Mouse (Mus musculus) embryonic facial prominence, embryonic 12.5 days (tissue): ENCODE measurements at regions not wholly inside any gene's neighbourhood (a gene's known extent, or its start where the extent isn't known, plus 50 kb on each side); places are given as distances from the start of the nearest gene placed in this dataset.

Source experiments
- ATAC-seq: fragments of 200-750 bp; cut with Nextera tagmentation; 2 replicates; pipeline ENCODE4 v1.8.0; 2017; ENCODE audit not compliant: insufficient number of reproducible peaks, insufficient read depth, low FRiP score, low TSS enrichment
- H3K27ac ChIP-seq: fragments of 300-500 bp; sonication (generic); 2 replicates; pipeline ENCODE4 v1.5.1; 2016; ENCODE audit warnings: mild to moderate bottlenecking
- H3K27me3 ChIP-seq: fragments of 300-500 bp; sonication (generic); 2 replicates; pipeline ENCODE4 v1.6.1; 2016; ENCODE audit warnings: mild to moderate bottlenecking, moderate library complexity
- H3K36me3 ChIP-seq: fragments of 300-500 bp; sonication (generic); 2 replicates; pipeline ENCODE4 v1.6.1; 2016; ENCODE audit warnings: mild to moderate bottlenecking
- H3K4me1 ChIP-seq: fragments of 300-500 bp; sonication (generic); 2 replicates; pipeline ENCODE4 v1.6.1; 2016
- H3K4me2 ChIP-seq: fragments of 300-500 bp; sonication (generic); replicated peaks from 2 replicates; pipeline ENCODE4 v1.6.1; 2016; ENCODE audit warnings: mild to moderate bottlenecking, moderate library complexity
- H3K4me3 ChIP-seq: fragments of 300-500 bp; sonication (generic); 2 replicates; pipeline ENCODE4 v1.5.1; 2016; ENCODE audit warnings: mild to moderate bottlenecking
- H3K9ac ChIP-seq: fragments of 300-500 bp; sonication (generic); 2 replicates; pipeline ENCODE4 v1.6.1; 2016; ENCODE audit warnings: mild to moderate bottlenecking, moderate library complexity
- H3K9me3 ChIP-seq: fragments of 300-500 bp; sonication (generic); 2 replicates; pipeline ENCODE4 v1.6.1; 2016; ENCODE audit warnings: mild to moderate bottlenecking, moderate library complexity
- WGBS: fragments of 180-500 bp; shearing (Covaris S2); methylation state at CpG from one replicate; pipeline ENCODE4 v1.1.7; 2016; 5-methylcytosine and 5-hydroxymethylcytosine counted together

GRCm38 (mm10) chr5:138911769-138912710 is 85.1 kb downstream of the Pdgfa start:
- H3K4me2 ChIP-seq = no peak overlapping the region
- H3K27me3 ChIP-seq = no peaks in the 10 kb centered on the region
- H3K27ac ChIP-seq = no peak overlapping the region
- H3K9ac ChIP-seq = no peak overlapping the region
- H3K4me3 ChIP-seq = no peak overlapping the region
- H3K36me3 ChIP-seq = no peaks in the 10 kb centered on the region
- peaks cover 12% of the 10 kb centered on the region for H3K4me1 ChIP-seq
- ATAC-seq = peak; percentile 71; the same call in 1 of the 2 replicates
- 59% methylated on average over 7 of the region's 7 CpGs for WGBS
- H3K9me3 ChIP-seq = no peaks in the 10 kb centered on the region

GRCm38 (mm10) chr5:138912711-138913105 is 84.5 kb downstream of the Pdgfa start:
- H3K27me3 ChIP-seq = no peaks in the 10 kb centered on the region
- ATAC-seq = no peak
- H3K9me3 ChIP-seq = no peaks in the 10 kb centered on the region
- no peak overlapping the region for H3K27ac ChIP-seq
- H3K4me1 ChIP-seq = peaks cover 12% of the 10 kb centered on the region
- 74% methylated on average over 7 of the region's 7 CpGs for WGBS
- H3K9ac ChIP-seq = no peak overlapping the region
- no peaks in the 10 kb centered on the region for H3K36me3 ChIP-seq
- H3K4me3 ChIP-seq = no peak overlapping the region
- H3K4me2 ChIP-seq = no peak overlapping the region

GRCm38 (mm10) chr5:138915068-138915467 is 82.1 kb downstream of the Pdgfa start:
- Histone ChIP-seq H3K36me3 (no peaks in the 10 kb centered on the region), H3K9me3 (0 out of 2 replicates have a peak, but pooled peaks cover 3% of the 10 kb centered on the region), H3K4me2 (no peak overlapping the region), H3K4me3 (no peak overlapping the region), H3K27me3 (no peaks in the 10 kb centered on the region), H3K27ac (no peak overlapping the region), H3K9ac (no peak overlapping the region), H3K4me1 (peaks cover 12% of the 10 kb centered on the region)
- no peak for ATAC-seq
- WGBS = 12% methylated on average over 5 of the region's 5 CpGs

- Histone ChIP-seq H3K36me3 (no peaks in the 10 kb centered on the region), H3K27me3 (no peaks in the 10 kb centered on the region), H3K4me2 (no peak overlapping the region), H3K9me3 (0 out of 2 replicates have a peak, but pooled peaks cover 3% of the 10 kb centered on the region), H3K4me1 (peaks cover 12% of the 10 kb centered on the region), H3K4me3 (no peak overlapping the region), H3K27ac (no peak overlapping the region), H3K9ac (no peak overlapping the region)
- no peak for ATAC-seq
- 76% methylated on average over 4 of the region's 4 CpGs for WGBS
Observed at GRCm38 (mm10) chr5:138915496-138915895, 81.7 kb downstream of the Pdgfa start.

GRCm38 (mm10) chr5:138920156-138920845 is 76.9 kb downstream of the Pdgfa start:
- no peaks in the 10 kb centered on the region for H3K27me3 ChIP-seq
- H3K4me3 ChIP-seq = no peak overlapping the region
- no peaks in the 10 kb centered on the region for H3K4me1 ChIP-seq
- 70% methylated on average over 7 of the region's 7 CpGs for WGBS
- no peak overlapping the region for H3K4me2 ChIP-seq
- H3K27ac ChIP-seq = no peak overlapping the region
- no peak for ATAC-seq
- H3K9ac ChIP-seq = no peak overlapping the region
- no peaks in the 10 kb centered on the region for H3K36me3 ChIP-seq
- 0 out of 2 replicates have a peak, but pooled peaks cover 3% of the 10 kb centered on the region for H3K9me3 ChIP-seq

GRCm38 (mm10) chr5:138922116-138922515 is 75.1 kb downstream of the Pdgfa start:
- 54% methylated on average over 3 of the region's 3 CpGs for WGBS

More at GRCm38 (mm10) chr5:138922116-138922515, 75.1 kb downstream of the Pdgfa start:
- Histone ChIP-seq H3K4me1 (no peaks in the 10 kb centered on the region), H3K36me3 (no peaks in the 10 kb centered on the region), H3K4me3 (no peak overlapping the region), H3K9ac (no peak overlapping the region), H3K4me2 (no peak overlapping the region), H3K27ac (no peak overlapping the region), H3K9me3 (0 out of 2 replicates have a peak, but pooled peaks cover 3% of the 10 kb centered on the region), H3K27me3 (no peaks in the 10 kb centered on the region)
- no peak for ATAC-seq
